Mouse (Mus musculus) right cerebral cortex, postnatal 36 days (tissue): ENCODE results near the gene Adam17.

Experiments
- DNase-seq, 2 experiments: peaks; one replicate each; pipeline ENCODE4 v3.0.0; 2022; ENCODE audit warnings: low spot score in 2 of 2, mixed read lengths in 1 of 2

Adam17 gene

GRCm38 (mm10) chr12:21312201-21312600 is 61.2 kb downstream of the Adam17 start:
- no peak for DNase-seq

- no peak for DNase-seq
Measured at GRCm38 (mm10) chr12:21306721-21307120, 66.7 kb downstream of the Adam17 start.

GRCm38 (mm10) chr12:21305741-21306140 is 67.7 kb downstream of the Adam17 start:
- no peak for DNase-seq

GRCm38 (mm10) chr12:21302361-21302783 is 71.1 kb downstream of the Adam17 start:
- DNase-seq: no peak

- DNase-seq: no peak
Measured at GRCm38 (mm10) chr12:21301932-21302331, 71.5 kb downstream of the Adam17 start.

GRCm38 (mm10) chr12:21301324-21301723 is 72.1 kb downstream of the Adam17 start:
- no peak for DNase-seq

GRCm38 (mm10) chr12:21298856-21299255 is 74.6 kb downstream of the Adam17 start:
- no peak for DNase-seq

- DNase-seq: no peak
Measured at GRCm38 (mm10) chr12:21289651-21290050, 83.8 kb downstream of the Adam17 start.

- DNase-seq: no peak
Measured at GRCm38 (mm10) chr12:21288716-21289395, 84.6 kb downstream of the Adam17 start.

- DNase-seq: no peak
Measured at GRCm38 (mm10) chr12:21286712-21287650, 86.5 kb downstream of the Adam17 start.

- DNase-seq: peak; percentile 98
Measured at GRCm38 (mm10) chr12:21286243-21286622, 87.2 kb downstream of the Adam17 start, which contains the start of gene Itgb1bp1. Gene Itgb1bp1 (minus strand): TSS chr12:21286284.

GRCm38 (mm10) chr12:21285508-21286242 is 87.8 kb downstream of the Adam17 start:
- no peak for DNase-seq

- DNase-seq: no peak
Measured at GRCm38 (mm10) chr12:21284761-21285441, 88.5 kb downstream of the Adam17 start, which contains the start of gene Cpsf3. Gene Cpsf3 (plus strand): TSS chr12:21285391.

- no peak for DNase-seq
Measured at GRCm38 (mm10) chr12:21277352-21277864, 96.0 kb downstream of the Adam17 start.

- DNase-seq: no peak
Measured at GRCm38 (mm10) chr12:21274446-21274845, 99.0 kb downstream of the Adam17 start.
